Mouse (Mus musculus) thymus, adult 2 months (tissue): ENCODE data around the gene Syce3. TPM values are rescaled to one million over a fixed set of nuclear protein-coding genes. Genes with fewer than 3 reads are reported as not detected.

Experiments used
- DNase-seq: peaks from one replicate; pipeline ENCODE4 v3.0.0; 2021
- H3K27ac ChIP-seq: fragments of 200-500 bp; 2 replicates; pipeline ENCODE4 v1.5.1; 2012; ENCODE audit warnings: low read length, control low read depth; ENCODE audit not compliant: control insufficient read depth, insufficient read depth
- H3K27me3 ChIP-seq: fragments of 200-500 bp; 2 replicates; pipeline ENCODE4 v1.6.1; 2012; ENCODE audit warnings: mild to moderate bottlenecking, low read length, moderate library complexity, mixed read lengths; ENCODE audit not compliant: control insufficient read depth, insufficient read depth
- H3K36me3 ChIP-seq: fragments of 200-500 bp; 2 replicates; pipeline ENCODE4 v1.6.1; 2012; ENCODE audit warnings: mild to moderate bottlenecking, low read length, moderate library complexity; ENCODE audit not compliant: control insufficient read depth, insufficient read depth
- H3K4me1 ChIP-seq: fragments of 200-500 bp; replicated peaks from 2 replicates; pipeline ENCODE4 v1.6.1; 2012; ENCODE audit warnings: low read length; ENCODE audit not compliant: control insufficient read depth, insufficient read depth
- H3K4me3 ChIP-seq: fragments of 200-500 bp; 2 replicates; pipeline ENCODE4 v1.5.1; 2012; ENCODE audit warnings: mild to moderate bottlenecking, low read length, control low read depth, moderate library complexity; ENCODE audit not compliant: control insufficient read depth, insufficient read depth
- CTCF ChIP-seq: fragments of 200-500 bp; IDR thresholded peaks from 2 replicates; pipeline ENCODE4 v1.5.1; 2012; ENCODE audit warnings: mild to moderate bottlenecking, control low read depth, low read length, moderate library complexity, borderline replicate concordance; ENCODE audit not compliant: control insufficient read depth, poor library complexity, insufficient read depth; ENCODE audit errors: extremely low read depth
- POLR2A ChIP-seq: fragments of 200-500 bp; IDR thresholded peaks from 2 replicates; pipeline ENCODE4 v1.6.1; 2012; ENCODE audit warnings: mild to moderate bottlenecking, low read length, control low read depth, moderate library complexity; ENCODE audit not compliant: control insufficient read depth, poor library complexity, insufficient read depth; ENCODE audit errors: extremely low read depth
- WGBS: fragments of 180-500 bp; shearing (Covaris S2); methylation state at CpG from one replicate; pipeline ENCODE4 v1.1.7; 2018; 5-methylcytosine and 5-hydroxymethylcytosine counted together
- polyA plus RNA-seq: library from polyadenylated mRNA; depleted of rRNA; stranded (reverse); fragments of >200 nt; gene quantifications from 2 replicates; pipeline ENCODE4 v1.2.3, GENCODE M21; 2012; rRNA removed

Syce3 gene
- polyA plus RNA-seq: not detected in 2 replicates

DNA sequence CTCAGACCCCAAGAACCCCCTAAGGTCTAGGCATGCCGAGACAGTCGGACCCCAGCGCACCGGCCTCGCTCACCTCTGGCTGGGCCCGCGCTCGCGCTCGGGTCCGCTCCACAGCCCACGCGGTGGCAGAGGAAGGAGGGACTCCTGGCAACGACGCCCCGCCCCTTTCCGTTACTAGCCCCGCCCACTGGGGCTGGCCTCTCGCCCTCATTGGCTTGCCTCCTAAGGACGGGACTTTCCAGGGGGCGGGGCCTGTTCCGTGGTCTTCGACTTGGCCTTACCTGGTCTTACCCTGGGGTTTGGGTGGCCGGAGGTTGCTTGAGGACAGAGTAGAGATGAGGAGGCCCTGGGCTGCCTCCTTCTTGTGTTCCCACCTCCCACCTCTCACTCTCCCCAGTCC is at the start of gene Syce3:
Gene Syce3, minus strand, starts transcription at position 386 of the 400 bp plus-strand sequence.
- Histone ChIP-seq H3K4me3 (no peak within 1 kb of the TSS), H3K27me3 (no peaks in the 10 kb centered on the region), H3K36me3 (no peaks in the 10 kb centered on the region), H3K4me1 (no peaks in the 10 kb centered on the region), H3K27ac (no peak within 1 kb of the TSS)
- TF ChIP-seq CTCF: no peak
- TF ChIP-seq POLR2A: no peak
- WGBS: 89% methylated on average over 24 of the region's 24 CpGs
- DNase-seq: no peak

DNA sequence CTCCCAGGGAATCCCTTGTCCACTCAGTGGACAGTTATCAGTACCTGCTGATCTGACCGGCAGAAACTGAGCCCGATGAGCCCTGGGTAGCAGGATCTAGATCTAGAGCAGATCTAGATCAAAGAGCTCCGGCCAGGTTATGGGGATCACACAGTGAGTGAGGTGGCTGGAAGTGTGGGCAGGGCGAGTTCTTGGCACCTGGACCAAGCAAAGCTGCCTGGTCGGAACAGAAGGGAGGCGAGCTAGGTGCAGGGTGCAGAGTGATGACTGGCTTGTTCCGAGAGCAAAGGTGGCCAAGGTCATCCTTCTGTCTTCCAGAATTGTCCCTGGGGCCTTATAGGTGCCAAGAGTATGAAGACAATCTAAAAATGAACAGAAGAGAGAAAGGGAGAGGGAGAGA is 49.5 kb upstream of the Syce3 start:
- Histone ChIP-seq H3K36me3 (no peaks in the 10 kb centered on the region), H3K4me1 (peaks cover 5% of the 10 kb centered on the region), H3K4me3 (no peak overlapping the region), H3K27ac (no peak overlapping the region), H3K27me3 (no peaks in the 10 kb centered on the region; the same call in 1 of the 2 replicates)
- no peak for DNase-seq
- 89% methylated on average over 7 of the region's 7 CpGs for WGBS
- TF ChIP-seq POLR2A (no peak), CTCF (no peak)

DNA sequence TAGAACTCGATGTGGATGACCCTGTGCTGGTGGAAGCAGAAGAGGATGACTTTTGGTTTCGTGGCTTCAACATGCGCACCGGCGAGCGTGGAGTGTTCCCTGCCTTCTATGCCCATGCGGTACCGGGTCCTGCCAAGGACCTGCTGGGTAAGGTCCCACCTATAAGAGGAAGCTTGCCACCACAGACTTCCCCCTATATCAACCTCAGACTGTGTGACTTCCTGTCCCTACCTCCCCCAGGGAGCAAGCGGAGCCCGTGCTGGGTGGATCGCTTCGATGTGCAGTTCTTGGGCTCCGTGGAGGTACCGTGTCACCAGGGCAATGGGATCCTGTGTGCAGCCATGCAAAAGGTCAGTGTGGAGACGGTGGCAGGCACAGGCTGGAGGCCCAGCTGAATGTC is 48.6 kb upstream of the Syce3 start:
- no peak for DNase-seq
- Histone ChIP-seq H3K27ac (no peak overlapping the region), H3K4me3 (no peak overlapping the region), H3K27me3 (peaks cover 2% of the 10 kb centered on the region; the same call in 1 of the 2 replicates), H3K36me3 (no peaks in the 10 kb centered on the region), H3K4me1 (peaks cover 8% of the 10 kb centered on the region)
- TF ChIP-seq POLR2A (no peak), CTCF (no peak)
- 7% methylated on average over 15 of the region's 15 CpGs for WGBS

DNA sequence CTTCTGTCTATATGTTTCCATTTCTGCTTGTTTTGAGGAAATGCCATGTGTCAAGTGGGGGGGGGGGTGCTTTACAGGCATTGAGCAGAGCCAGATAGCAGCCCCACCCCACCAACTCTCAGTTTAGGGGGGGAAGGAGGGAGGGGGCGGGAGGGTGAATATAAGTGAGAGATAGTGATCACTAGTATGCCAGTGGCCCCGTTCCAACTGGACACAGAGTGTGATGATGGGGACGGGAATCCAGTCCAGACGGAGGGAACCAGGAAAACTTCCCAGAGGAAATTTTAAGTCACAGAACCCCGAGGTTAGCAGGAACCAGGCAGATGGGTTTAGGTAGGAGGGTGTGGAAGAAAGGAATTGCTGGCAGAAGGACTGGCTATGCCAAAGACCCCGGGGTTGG is 45.3 kb upstream of the Syce3 start:
- WGBS: 84% methylated on average over 6 of the region's 6 CpGs

DNA sequence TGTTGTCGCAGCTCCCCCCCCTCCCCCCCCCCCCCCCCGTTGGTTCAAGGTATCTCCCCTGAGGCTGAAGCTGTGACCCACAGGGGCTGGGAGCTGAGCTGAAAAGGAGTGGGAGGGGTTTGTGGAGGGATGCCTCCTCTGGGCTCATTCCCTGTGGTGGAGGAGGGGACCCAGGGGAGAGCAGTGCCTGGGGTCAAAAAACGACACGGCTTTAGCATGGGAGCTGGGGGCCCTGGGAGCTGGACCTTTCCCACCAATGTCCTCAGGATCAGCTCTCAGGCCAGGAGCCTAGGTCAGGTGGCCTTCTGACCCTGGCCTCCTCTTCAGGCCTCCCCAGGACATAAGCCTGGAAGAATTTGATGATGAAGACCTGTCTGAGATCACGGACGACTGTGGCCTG is 44.6 kb upstream of the Syce3 start:
- H3K4me1 ChIP-seq: peaks cover 13% of the 10 kb centered on the region
- DNase-seq: no peak
- H3K27me3 ChIP-seq: peaks cover 8% of the 10 kb centered on the region; the same call in 1 of the 2 replicates
- TF ChIP-seq POLR2A: no peak
- no peak for TF ChIP-seq CTCF
- 38% methylated on average over 6 of the region's 6 CpGs for whole genome bisulfite sequencing
- H3K4me3 ChIP-seq: no peak overlapping the region
- no peaks in the 10 kb centered on the region for H3K36me3 ChIP-seq
- H3K27ac ChIP-seq: no peak overlapping the region

More for the DNA sequence above, 45.3 kb upstream of the Syce3 start:
- Histone ChIP-seq H3K36me3 (no peaks in the 10 kb centered on the region), H3K27ac (no peak overlapping the region), H3K4me1 (peaks cover 13% of the 10 kb centered on the region), H3K4me3 (no peak overlapping the region), H3K27me3 (peaks cover 8% of the 10 kb centered on the region; the same call in 1 of the 2 replicates)
- TF ChIP-seq CTCF (no peak), POLR2A (no peak)
- no peak for DNase-seq

DNA sequence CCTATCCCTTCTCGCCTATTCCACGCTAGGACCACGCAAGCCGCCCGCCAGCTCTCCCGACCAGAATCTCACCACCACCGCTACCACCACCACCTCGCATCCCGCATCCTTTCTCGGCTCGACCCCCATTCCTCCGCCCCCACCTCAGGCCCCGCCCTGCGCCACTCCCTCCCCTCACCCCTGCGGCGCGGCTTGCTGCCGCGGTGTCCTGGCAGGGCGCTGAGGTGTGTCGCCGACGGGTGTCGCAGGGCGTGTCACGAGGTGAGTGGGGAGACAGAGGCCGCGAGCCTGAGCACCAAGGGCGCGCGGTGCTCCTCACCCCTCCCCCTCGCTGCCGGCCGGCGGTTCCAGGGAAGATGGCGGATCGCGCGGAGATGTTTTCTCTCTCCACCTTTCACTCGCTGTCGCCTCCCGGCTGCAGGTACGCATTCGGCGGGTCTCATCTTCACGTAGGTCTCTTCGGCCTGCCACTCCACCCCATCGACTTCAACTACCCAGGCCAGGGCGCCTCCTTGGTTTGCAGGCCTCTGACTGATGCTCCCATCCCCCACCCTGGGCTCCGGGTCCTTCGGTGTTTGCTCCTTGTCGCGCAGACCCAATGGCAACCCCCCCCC is 43.7 kb upstream of the Syce3 start, which contains the start of gene Mapk8ip2:
Gene Mapk8ip2, plus strand, starts transcription at position 49 of the 614 bp plus-strand sequence.
- Histone ChIP-seq H3K4me3 (no peak within 1 kb of the TSS), H3K27ac (no peak within 1 kb of the TSS), H3K27me3 (peaks cover 8% of the 10 kb centered on the region; the same call in 1 of the 2 replicates), H3K4me1 (peaks cover 11% of the 10 kb centered on the region), H3K36me3 (no peaks in the 10 kb centered on the region)
- no peak for DNase-seq
- TF ChIP-seq POLR2A (no peak), CTCF (no peak)
- WGBS: 6% methylated on average over 53 of the region's 53 CpGs
